Mouse (Mus musculus) embryonic fibroblast, embryonic 13.5 days (primary cell): ENCODE measurements around the gene Sbno2.

Experiments
- CTCF ChIP-seq: IDR thresholded peaks from 2 replicates; pipeline ENCODE4 v1.5.1; 2011; ENCODE audit warnings: mild to moderate bottlenecking, control low read depth, low read length, moderate library complexity, borderline replicate concordance; ENCODE audit not compliant: insufficient read depth
- POLR2A ChIP-seq: IDR thresholded peaks from 2 replicates; pipeline ENCODE4 v1.6.1; 2011; ENCODE audit warnings: low read depth, mild to moderate bottlenecking, control low read depth, low read length, moderate library complexity

DNA sequence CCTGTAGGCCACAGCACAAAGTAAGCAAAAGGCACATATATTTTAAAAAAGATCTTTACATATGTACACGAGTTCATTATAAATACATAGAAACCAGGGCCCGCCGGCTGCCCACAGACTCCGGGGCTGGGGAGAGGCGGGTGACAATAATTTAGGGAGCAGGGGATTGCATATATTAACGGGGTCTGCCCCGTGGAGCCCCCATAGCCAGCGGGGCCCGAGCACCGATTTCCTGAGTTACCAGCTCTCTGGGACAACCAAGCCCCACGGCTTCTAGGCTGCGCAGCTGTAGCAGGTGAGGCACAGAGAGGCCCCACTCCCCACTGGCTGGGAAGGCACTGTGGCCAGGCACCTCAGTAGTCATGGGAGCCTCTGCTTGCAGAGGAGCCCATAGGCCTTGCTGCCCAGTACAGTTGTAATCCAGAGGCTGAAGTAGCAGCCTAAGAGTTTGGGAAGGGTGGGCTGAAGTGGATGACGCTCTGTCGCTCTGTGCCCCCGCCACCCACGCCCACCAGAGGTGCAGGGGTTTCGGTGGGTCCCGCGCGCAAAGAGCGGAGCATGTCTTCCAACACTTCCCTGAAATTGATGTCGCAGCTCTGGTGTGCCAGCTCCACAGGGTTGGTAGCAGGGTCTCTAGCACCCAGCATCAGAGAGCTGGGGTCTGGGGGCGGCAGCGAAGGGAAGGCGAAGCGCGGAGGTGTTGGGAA is 48.2 kb downstream of the Sbno2 start:
- TF ChIP-seq CTCF (no peak), POLR2A (no peak; the same call in 1 of the 2 replicates)
